Mouse (Mus musculus): Measurements from ENCODE around the gene Mast2.

- TF ChIP-seq CTCF (IDR thresholded peaks at IDR 0.05) = no peak
- no peak for TF ChIP-seq EP300 (IDR thresholded peaks at IDR 0.05)
Observed at GRCm38 (mm10) chr4:116439383-116439782, 24.6 kb downstream of the Mast2 start.
